Mouse (Mus musculus) embryonic facial prominence, embryonic 13.5 days (tissue): ENCODE measurements at regions not wholly inside any gene's neighbourhood (a gene's known extent, or its start where the extent isn't known, plus 50 kb on each side); places are given as distances from the start of the nearest gene placed in this dataset.
A peak's percentile ranks its signal among the peaks of the same experiment; 100 is the strongest.

ENCODE experiments used
- ATAC-seq: fragments of 200-750 bp; cut with Nextera tagmentation; 2 replicates; pipeline ENCODE4 v1.8.0; 2017; ENCODE audit warnings: low read depth; ENCODE audit not compliant: insufficient number of reproducible peaks, insufficient read depth, low FRiP score, low TSS enrichment
- H3K27ac ChIP-seq: fragments of 300-500 bp; sonication (generic); 2 replicates; pipeline ENCODE4 v1.5.1; 2015; ENCODE audit warnings: moderate library complexity, mild to moderate bottlenecking, inconsistent platforms
- H3K27me3 ChIP-seq: fragments of 300-500 bp; sonication (generic); 2 replicates; pipeline ENCODE4 v1.6.1; 2015; ENCODE audit warnings: mild to moderate bottlenecking, inconsistent platforms
- H3K36me3 ChIP-seq: fragments of 300-500 bp; sonication (generic); 2 replicates; pipeline ENCODE4 v1.6.1; 2015; ENCODE audit warnings: mild to moderate bottlenecking, inconsistent platforms
- H3K4me1 ChIP-seq: fragments of 300-500 bp; sonication (generic); 2 replicates; pipeline ENCODE4 v1.6.1; 2015; ENCODE audit warnings: inconsistent platforms
- H3K4me2 ChIP-seq: fragments of 300-500 bp; sonication (generic); 2 replicates; pipeline ENCODE4 v1.6.1; 2015; ENCODE audit warnings: moderate library complexity, mild to moderate bottlenecking, inconsistent platforms
- H3K4me3 ChIP-seq: fragments of 300-500 bp; sonication (generic); 2 replicates; pipeline ENCODE4 v1.5.1; 2015; ENCODE audit warnings: mild to moderate bottlenecking, inconsistent platforms
- H3K9ac ChIP-seq: fragments of 300-500 bp; sonication (generic); 2 replicates; pipeline ENCODE4 v1.6.1; 2015; ENCODE audit warnings: mild to moderate bottlenecking, inconsistent platforms
- H3K9me3 ChIP-seq: fragments of 300-500 bp; sonication (generic); 2 replicates; pipeline ENCODE4 v1.6.1; 2016; ENCODE audit warnings: inconsistent platforms
- WGBS: fragments of 180-500 bp; shearing (Covaris S2); methylation state at CpG from one replicate; pipeline ENCODE4 v1.1.7; 2015; ENCODE audit warnings: mixed read lengths; 5-methylcytosine and 5-hydroxymethylcytosine counted together

GRCm38 (mm10) chr9:100404426-100404825, 82.2 kb downstream of the Il20rb start:
- 85% methylated on average over 5 of the region's 5 CpGs for WGBS
- Histone ChIP-seq H3K36me3 (no peaks in the 10 kb centered on the region), H3K27me3 (no peaks in the 10 kb centered on the region), H3K9me3 (no peaks in the 10 kb centered on the region), H3K27ac (no peak overlapping the region), H3K9ac (no peak overlapping the region), H3K4me1 (no peaks in the 10 kb centered on the region), H3K4me3 (no peak overlapping the region), H3K4me2 (no peak overlapping the region)
- no peak for ATAC-seq

GRCm38 (mm10) chr9:100400366-100400765, 86.2 kb downstream of the Il20rb start:
- ATAC-seq = no peak
- Histone ChIP-seq H3K4me3 (no peak overlapping the region), H3K27ac (no peak overlapping the region), H3K36me3 (no peaks in the 10 kb centered on the region), H3K9me3 (no peaks in the 10 kb centered on the region), H3K9ac (no peak overlapping the region), H3K27me3 (no peaks in the 10 kb centered on the region), H3K4me2 (no peak overlapping the region), H3K4me1 (no peaks in the 10 kb centered on the region)
- 25% methylated on average over 8 of the region's 8 CpGs for WGBS

GRCm38 (mm10) chr9:100396340-100396910, 90.2 kb downstream of the Il20rb start:
- Histone ChIP-seq H3K4me2 (no peak overlapping the region), H3K27me3 (no peaks in the 10 kb centered on the region), H3K27ac (no peak overlapping the region), H3K9me3 (no peaks in the 10 kb centered on the region), H3K4me1 (no peaks in the 10 kb centered on the region), H3K4me3 (no peak overlapping the region), H3K9ac (no peak overlapping the region), H3K36me3 (no peaks in the 10 kb centered on the region)
- WGBS = 86% methylated on average over 7 of the region's 7 CpGs
- no peak for ATAC-seq

GRCm38 (mm10) chr9:100395711-100396110, 90.9 kb downstream of the Il20rb start:
- H3K4me2 ChIP-seq = no peak overlapping the region
- no peaks in the 10 kb centered on the region for H3K27me3 ChIP-seq
- H3K27ac ChIP-seq = no peak overlapping the region
- no peaks in the 10 kb centered on the region for H3K9me3 ChIP-seq
- no peak overlapping the region for H3K9ac ChIP-seq
- no peaks in the 10 kb centered on the region for H3K36me3 ChIP-seq
- WGBS = 5% methylated on average over 5 of the region's 5 CpGs
- H3K4me1 ChIP-seq = no peaks in the 10 kb centered on the region
- ATAC-seq = no peak
- no peak overlapping the region for H3K4me3 ChIP-seq

- no peaks in the 10 kb centered on the region for H3K36me3 ChIP-seq
- H3K9ac ChIP-seq = no peak overlapping the region
- H3K27ac ChIP-seq = no peak overlapping the region
- WGBS = 61% methylated on average over 1 of the region's 1 CpGs
- no peak for ATAC-seq
- H3K9me3 ChIP-seq = no peaks in the 10 kb centered on the region
- no peaks in the 10 kb centered on the region for H3K4me1 ChIP-seq
- no peak overlapping the region for H3K4me2 ChIP-seq
- H3K27me3 ChIP-seq = no peaks in the 10 kb centered on the region
- no peak overlapping the region for H3K4me3 ChIP-seq
Observed at GRCm38 (mm10) chr9:100394632-100395031, 92.0 kb downstream of the Il20rb start.

GRCm38 (mm10) chr9:100394166-100394565, 92.4 kb downstream of the Il20rb start:
- Histone ChIP-seq H3K4me3 (no peak overlapping the region), H3K4me2 (no peak overlapping the region), H3K27ac (no peak overlapping the region), H3K9me3 (no peaks in the 10 kb centered on the region), H3K9ac (no peak overlapping the region), H3K27me3 (no peaks in the 10 kb centered on the region), H3K4me1 (no peaks in the 10 kb centered on the region), H3K36me3 (no peaks in the 10 kb centered on the region)
- ATAC-seq = no peak
- WGBS = 60% methylated on average over 5 of the region's 5 CpGs

- no peak for ATAC-seq
- Histone ChIP-seq H3K36me3 (no peaks in the 10 kb centered on the region), H3K9ac (no peak overlapping the region), H3K4me2 (no peak overlapping the region), H3K27ac (no peak overlapping the region), H3K4me1 (no peaks in the 10 kb centered on the region; the same call in 1 of the 2 replicates), H3K27me3 (no peaks in the 10 kb centered on the region), H3K4me3 (no peak overlapping the region), H3K9me3 (no peaks in the 10 kb centered on the region)
- 28% methylated on average over 1 of the region's 1 CpGs for WGBS
Observed at GRCm38 (mm10) chr9:100392262-100392661, 94.3 kb downstream of the Il20rb start.

- no peak for ATAC-seq
- 61% methylated on average over 8 of the region's 8 CpGs for WGBS
- no peaks in the 10 kb centered on the region for H3K36me3 ChIP-seq
Observed at GRCm38 (mm10) chr9:100391566-100392213, 94.9 kb downstream of the Il20rb start.

GRCm38 (mm10) chr9:100388393-100388792, 98.2 kb downstream of the Il20rb start:
- Histone ChIP-seq H3K36me3 (no peaks in the 10 kb centered on the region), H3K27me3 (no peaks in the 10 kb centered on the region), H3K4me1 (no peaks in the 10 kb centered on the region; the same call in 1 of the 2 replicates), H3K4me2 (no peak overlapping the region), H3K4me3 (no peak overlapping the region), H3K27ac (no peak overlapping the region), H3K9ac (no peak overlapping the region), H3K9me3 (no peaks in the 10 kb centered on the region)
- ATAC-seq = no peak
- WGBS = 88% methylated on average over 7 of the region's 7 CpGs

More at GRCm38 (mm10) chr9:100391566-100392213, 94.9 kb downstream of the Il20rb start:
- Histone ChIP-seq H3K4me1 (no peaks in the 10 kb centered on the region; the same call in 1 of the 2 replicates), H3K27me3 (no peaks in the 10 kb centered on the region), H3K9me3 (no peaks in the 10 kb centered on the region), H3K9ac (no peak overlapping the region), H3K27ac (no peak overlapping the region), H3K4me2 (no peak overlapping the region), H3K4me3 (no peak overlapping the region)

- Histone ChIP-seq H3K4me2 (peak overlapping the region; percentile 20; the same call in 1 of the 2 replicates), H3K36me3 (no peaks in the 10 kb centered on the region), H3K27ac (no peak overlapping the region), H3K9me3 (no peaks in the 10 kb centered on the region), H3K27me3 (no peaks in the 10 kb centered on the region), H3K4me1 (no peaks in the 10 kb centered on the region; the same call in 1 of the 2 replicates), H3K9ac (no peak overlapping the region), H3K4me3 (no peak overlapping the region)
- 26% methylated on average over 13 of the region's 13 CpGs for WGBS
- no peak; the same call in 1 of the 2 replicates for ATAC-seq
Observed at GRCm38 (mm10) chr9:100387171-100387685, 99.4 kb downstream of the Il20rb start.

GRCm38 (mm10) chr9:100382492-100382891, 104.1 kb downstream of the Il20rb start:
- H3K9me3 ChIP-seq = no peaks in the 10 kb centered on the region
- no peaks in the 10 kb centered on the region for H3K27me3 ChIP-seq
- H3K4me3 ChIP-seq = no peak overlapping the region
- no peak for ATAC-seq
- no peak overlapping the region for H3K4me2 ChIP-seq
- 46% methylated on average over 5 of the region's 5 CpGs for WGBS
- H3K36me3 ChIP-seq = no peaks in the 10 kb centered on the region
- no peak overlapping the region for H3K9ac ChIP-seq
- no peaks in the 10 kb centered on the region; the same call in 1 of the 2 replicates for H3K4me1 ChIP-seq
- H3K27ac ChIP-seq = no peak overlapping the region

GRCm38 (mm10) chr9:100369921-100370320, 116.7 kb downstream of the Il20rb start:
- Histone ChIP-seq H3K27me3 (no peaks in the 10 kb centered on the region), H3K4me1 (no peaks in the 10 kb centered on the region), H3K9me3 (no peaks in the 10 kb centered on the region), H3K27ac (no peak overlapping the region), H3K4me2 (no peak overlapping the region), H3K36me3 (no peaks in the 10 kb centered on the region), H3K9ac (no peak overlapping the region), H3K4me3 (no peak overlapping the region)
- 85% methylated on average over 5 of the region's 5 CpGs for WGBS
- no peak for ATAC-seq
